In the genomic region with DNA sequence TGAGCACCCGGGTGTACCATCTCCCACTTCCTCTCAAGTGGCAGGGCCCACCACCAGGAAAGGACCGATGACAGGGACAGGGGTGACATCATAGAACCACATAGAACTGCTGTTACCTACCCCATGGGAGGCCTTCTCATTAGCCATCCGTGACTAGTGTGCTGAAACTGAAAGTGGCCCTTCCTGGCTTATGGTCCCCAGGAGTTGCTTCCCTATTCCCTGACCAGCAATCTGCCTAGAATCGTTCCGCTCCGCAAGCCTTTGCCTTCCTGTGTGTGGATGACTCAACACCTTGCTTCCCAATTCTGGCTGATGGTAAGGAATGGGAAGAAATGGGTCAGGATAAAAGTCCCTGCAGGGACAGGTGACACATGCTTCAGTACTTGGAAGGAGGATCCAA, we compare ENCODE assay signal across 12 mouse cellular contexts. TPM values are rescaled to one million over a fixed set of nuclear protein-coding genes. Genes with fewer than 3 reads are reported as not detected.
DNase-seq lines count a peak whose midpoint lies in the region; ATAC-seq lines count a peak whose summit lies in the region.
"Had no signal": no experiment of that assay in that cellular context is flagged by ENCODE, and none has a peak within 500 bp of the region (broad histone marks: within the 10 kb centered on the region; RNA-seq: fewer than 3 reads in every experiment).

No protein-coding gene starts in this region.

- ATAC-seq in megakaryocyte, adult 5-6 weeks (ENCODE audit: poor library complexity, severe bottlenecking), result peak; percentile 71
- ATAC-seq: CD4-positive, CD25-positive, alpha-beta regulatory T cell, adult 4 months; forebrain, embryonic 15.5 days; intestine, postnatal 0 days had no signal

- DNase-seq in cerebellum, postnatal 14 days, result peak; percentile 32 to 33
- DNase-seq in cerebellum, adult 11-12 months, result no peak
- peak; percentile 53 for DNase-seq in 3134 (ENCODE audit: extremely low read depth, insufficient read length, low spot score)
- peak; percentile 48 for DNase-seq in Muller cell, postnatal 12 days (ENCODE audit: inconsistent ontology term)
- no peak for DNase-seq in gastrocnemius, adult 18-20 months (ENCODE audit: low spot score)
- DNase-seq in testis, postnatal 10 days (ENCODE audit: low spot score), result no peak
- DNase-seq: gastrocnemius, postnatal 25 days had no signal

RNA-seq across cellular contexts. Expression of gene Arl2, which starts 15.9 kb away (rescaled TPM):
- total RNA-seq in megakaryocyte, adult 5-6 weeks (2015), result 9.1 and 10.6 TPM in 2 replicates
- 8.0 and 9.7 TPM in 2 replicates for total RNA-seq in megakaryocyte, adult 5-6 weeks (2017)
- 10 to 100 TPM; 73.7 to 73.9 TPM for total RNA-seq in gastrocnemius, adult 18-20 months (2021)

RNA-seq across cellular contexts. Expression of gene Batf2, which starts 16.4 kb away (rescaled TPM):
- total RNA-seq in megakaryocyte, adult 5-6 weeks (2015), result 1.1 and 1.4 TPM in 2 replicates
- total RNA-seq in megakaryocyte, adult 5-6 weeks (2017), result 0.48 and 0.49 TPM in 2 replicates
- under 1 TPM; 0.37 to 0.43 TPM for total RNA-seq in gastrocnemius, adult 18-20 months (2021)

RNA-seq across cellular contexts. Expression of gene Majin, which starts 27.0 kb away (rescaled TPM):
- total RNA-seq in megakaryocyte, adult 5-6 weeks (2015), result 0.58 TPM in 1 of 2 replicates, not detected in the other
- total RNA-seq in megakaryocyte, adult 5-6 weeks (2017), result not detected in 2 replicates
- not detected for total RNA-seq in gastrocnemius, adult 18-20 months (2021)
- total RNA-seq: gastrocnemius, postnatal 25 days; left cerebral cortex, adult 2 months had no signal

RNA-seq across cellular contexts. Expression of gene Snx15, which starts 29.1 kb away (rescaled TPM):
- 9.9 and 13.5 TPM in 2 replicates for total RNA-seq in megakaryocyte, adult 5-6 weeks (2015)
- 5.2 and 6.4 TPM in 2 replicates for total RNA-seq in megakaryocyte, adult 5-6 weeks (2017)
- 10 to 100 TPM in 1 of 2 experiments, 1 to 10 TPM in 1; 9.7 to 10.9 TPM for total RNA-seq in gastrocnemius, adult 18-20 months (2021)

RNA-seq across cellular contexts. Expression of gene Sac3d1, which starts 38.8 kb away (rescaled TPM):
- total RNA-seq in megakaryocyte, adult 5-6 weeks (2015), result 3.4 and 5.7 TPM in 2 replicates
- total RNA-seq in megakaryocyte, adult 5-6 weeks (2017), result 3.9 and 4.0 TPM in 2 replicates
- total RNA-seq in gastrocnemius, adult 18-20 months (2021), result 1 to 10 TPM; 8.6 to 9.7 TPM

Comparison
In these comparisons a context has a peak if more than half of its experiments do, and no peak if none do; other contexts are left out.
1. DNase-seq: peak in cerebellum, postnatal 14 days (2 of 2), 3134 (single experiment) and Muller cell, postnatal 12 days (single experiment); none in cerebellum, adult 11-12 months (single experiment), gastrocnemius, adult 18-20 months (single experiment) and testis, postnatal 10 days (single experiment).
2. RNA of gene Arl2, which starts 15.9 kb away (total RNA-seq): 73.7 to 73.9 TPM in gastrocnemius, adult 18-20 months; 8.0 to 10.6 TPM in megakaryocyte, adult 5-6 weeks; every median in the first group is over 4 times any median in the second.